Mouse (Mus musculus): ENCODE results near the gene Faap24. TPM values are rescaled to one million over a fixed set of nuclear protein-coding genes. Genes with fewer than 3 reads are reported as not detected.
A peak's percentile ranks its signal among the peaks of the same experiment; 100 is the strongest.

Faap24 gene
- polyA plus RNA-seq (2015; fragmentation: Nextera tagmentation; extraction: Ambion mirVana), result 21.9 and 22.8 TPM in 2 replicates

DNA sequence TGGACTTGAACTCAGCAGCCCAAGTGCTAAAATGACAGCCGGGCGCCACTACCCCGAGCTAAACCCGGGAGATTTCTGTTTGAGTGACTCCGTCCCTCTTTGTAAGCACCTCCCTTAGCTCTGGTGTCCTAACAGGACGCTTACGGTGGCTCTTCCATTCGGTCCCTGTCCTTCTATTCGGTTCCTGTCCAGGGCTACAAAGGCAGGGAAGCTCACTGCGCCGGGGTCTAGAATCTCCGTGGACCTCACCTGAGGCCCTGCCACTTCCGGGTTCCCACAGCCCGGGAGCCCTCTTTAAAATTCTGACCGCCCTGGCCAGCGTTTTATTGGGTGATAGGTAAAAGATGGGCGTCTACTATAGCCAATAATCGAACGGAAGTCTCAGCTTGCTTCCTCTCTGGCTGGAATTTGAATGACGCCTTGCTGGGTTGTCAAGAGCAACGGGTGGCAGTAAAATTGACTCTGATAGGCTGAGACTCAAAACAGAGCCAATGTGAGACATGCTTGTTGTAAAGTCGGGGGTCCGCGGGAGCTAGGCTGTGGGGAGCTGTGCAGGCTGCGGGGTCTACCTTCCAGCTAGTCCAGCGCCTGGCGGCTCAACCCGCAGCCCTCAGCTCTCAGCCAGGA is at the start of gene Faap24, which contains the start of gene Cep89:
Gene Faap24, minus strand, starts transcription at position 295 of the 627 bp plus-strand sequence.
Gene Cep89, plus strand, starts transcription at position 494 of the 627 bp plus-strand sequence.
- Histone ChIP-seq H3K9me3 (no peaks in the 10 kb centered on the region), H3K27ac (no peak within 1 kb of the TSS), H3K4me3 (replicated peaks) (peak within 1 kb of the TSS; percentile 71), H3K4me2 (replicated peaks) (peak within 1 kb of the TSS; percentile 83), H3K4me1 (replicated peaks) (peaks cover 23% of the 10 kb centered on the region), H3K9ac (replicated peaks) (peak within 1 kb of the TSS; percentile 75), H3K27me3 (no peaks in the 10 kb centered on the region), H3K36me3 (peaks cover 54% of the 10 kb centered on the region)
- under 1% methylated on average over 28 of the region's 28 CpGs for WGBS
- peak; percentile 99 for ATAC-seq

DNA sequence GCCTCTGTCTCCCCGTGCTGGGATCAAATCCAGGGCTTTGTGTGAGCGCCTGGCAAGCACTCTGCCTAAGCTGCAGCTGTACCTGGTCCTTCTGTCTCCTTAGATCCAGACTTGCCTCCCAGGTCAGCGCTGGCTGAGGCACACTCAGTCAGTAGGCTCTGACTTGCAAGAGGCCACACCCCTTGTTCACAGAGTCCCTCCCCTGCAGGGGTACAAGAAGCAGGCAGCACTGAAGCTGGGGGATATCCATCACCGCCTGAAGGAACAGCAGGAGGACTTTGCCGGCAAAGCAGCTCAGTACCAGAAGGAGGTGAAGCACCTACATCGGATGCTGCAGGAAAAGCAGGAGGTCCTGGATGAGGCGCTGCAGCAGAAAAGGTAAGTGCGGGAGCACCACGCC is 38.6 kb upstream of the Faap24 start:
- no peaks in the 10 kb centered on the region for H3K9me3 ChIP-seq
- no peak overlapping the region for H3K4me3 ChIP-seq (replicated peaks)
- WGBS, result 79% methylated on average over 9 of the region's 9 CpGs
- no peak for ATAC-seq
- H3K4me1 ChIP-seq (replicated peaks), result 0 out of 2 replicates have a peak, but pooled peaks cover 3% of the 10 kb centered on the region
- peaks cover 82% of the 10 kb centered on the region for H3K36me3 ChIP-seq
- H3K27me3 ChIP-seq, result no peaks in the 10 kb centered on the region
- no peak overlapping the region for H3K4me2 ChIP-seq (replicated peaks)
- H3K27ac ChIP-seq, result no peak overlapping the region
- no peak overlapping the region for H3K9ac ChIP-seq (replicated peaks)

DNA sequence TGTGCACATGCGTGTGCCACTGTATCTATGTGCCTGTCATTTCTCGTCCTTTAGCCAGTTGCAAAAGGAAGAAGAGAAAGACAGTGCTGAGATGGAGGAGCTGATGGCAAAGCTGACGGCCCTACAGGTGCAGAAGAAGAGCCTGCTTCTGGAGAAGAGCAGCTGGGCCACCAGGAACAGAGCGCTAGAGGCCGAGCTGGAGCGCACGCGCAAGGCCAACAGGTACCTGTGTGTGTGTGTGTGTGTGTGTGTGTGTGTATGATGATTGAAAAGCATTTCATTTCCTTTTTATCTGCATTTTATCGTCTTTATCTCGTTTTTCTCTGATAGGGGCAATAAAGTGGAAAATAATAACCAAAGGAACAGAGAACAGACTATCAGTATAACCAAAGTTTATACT is 31.5 kb upstream of the Faap24 start:
- Histone ChIP-seq H3K4me2 (replicated peaks) (no peak overlapping the region), H3K27ac (no peak overlapping the region), H3K9me3 (no peaks in the 10 kb centered on the region), H3K9ac (replicated peaks) (no peak overlapping the region), H3K4me3 (replicated peaks) (no peak overlapping the region), H3K4me1 (replicated peaks) (no peaks in the 10 kb centered on the region), H3K36me3 (peaks cover 76% of the 10 kb centered on the region), H3K27me3 (no peaks in the 10 kb centered on the region)
- 93% methylated on average over 10 of the region's 10 CpGs for WGBS
- ATAC-seq, result no peak

DNA sequence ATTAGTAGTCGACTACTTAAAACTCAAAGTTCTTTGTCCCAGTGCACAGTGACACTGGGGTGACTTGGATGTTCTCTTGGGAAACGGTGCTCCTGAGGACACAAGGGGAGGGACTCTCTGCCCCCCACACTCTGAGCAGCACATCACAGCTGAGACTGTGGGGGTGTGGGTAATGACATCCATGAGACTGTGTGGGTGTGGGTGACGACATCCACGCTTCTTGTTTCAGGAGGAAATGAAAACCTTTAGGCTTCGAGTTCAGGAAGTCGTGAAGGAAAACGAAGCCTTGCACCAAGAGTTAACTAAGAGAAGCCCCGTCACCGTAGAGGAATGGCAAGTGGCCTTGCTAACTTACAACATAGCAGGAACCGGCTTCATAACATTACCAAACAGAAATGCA is 26.4 kb upstream of the Faap24 start:
- no peak for ATAC-seq
- Histone ChIP-seq H3K9me3 (no peaks in the 10 kb centered on the region), H3K27ac (no peak overlapping the region), H3K9ac (replicated peaks) (no peak overlapping the region), H3K4me1 (replicated peaks) (no peaks in the 10 kb centered on the region), H3K4me3 (replicated peaks) (no peak overlapping the region), H3K27me3 (no peaks in the 10 kb centered on the region), H3K36me3 (peaks cover 78% of the 10 kb centered on the region), H3K4me2 (replicated peaks) (no peak overlapping the region)
- WGBS, result 94% methylated on average over 10 of the region's 10 CpGs

DNA sequence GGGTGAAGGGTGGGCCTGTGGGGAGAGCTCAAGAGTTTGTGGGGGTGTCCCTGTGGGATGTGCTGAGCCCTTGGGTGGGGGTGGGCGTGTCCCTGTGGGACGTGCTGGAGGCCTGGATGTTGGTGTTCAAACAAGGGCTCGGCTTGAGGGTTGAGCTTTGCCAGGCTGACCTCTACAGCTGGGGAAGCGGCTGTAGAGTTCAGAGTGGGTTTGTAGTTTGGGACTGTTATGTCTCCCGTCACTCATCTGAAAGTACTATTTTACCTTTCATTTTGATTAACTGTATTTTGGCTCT is 20.0 kb upstream of the Faap24 start:
- 87% methylated on average over 5 of the region's 5 CpGs for whole genome bisulfite sequencing
- H3K4me3 ChIP-seq (replicated peaks), result no peak overlapping the region
- H3K9ac ChIP-seq (replicated peaks), result no peak overlapping the region
- no peaks in the 10 kb centered on the region for H3K27me3 ChIP-seq
- no peaks in the 10 kb centered on the region for H3K9me3 ChIP-seq
- peaks cover 87% of the 10 kb centered on the region for H3K36me3 ChIP-seq
- no peak overlapping the region for H3K27ac ChIP-seq
- H3K4me1 ChIP-seq (replicated peaks), result no peaks in the 10 kb centered on the region
- ATAC-seq, result no peak
- no peak overlapping the region for H3K4me2 ChIP-seq (replicated peaks)

DNA sequence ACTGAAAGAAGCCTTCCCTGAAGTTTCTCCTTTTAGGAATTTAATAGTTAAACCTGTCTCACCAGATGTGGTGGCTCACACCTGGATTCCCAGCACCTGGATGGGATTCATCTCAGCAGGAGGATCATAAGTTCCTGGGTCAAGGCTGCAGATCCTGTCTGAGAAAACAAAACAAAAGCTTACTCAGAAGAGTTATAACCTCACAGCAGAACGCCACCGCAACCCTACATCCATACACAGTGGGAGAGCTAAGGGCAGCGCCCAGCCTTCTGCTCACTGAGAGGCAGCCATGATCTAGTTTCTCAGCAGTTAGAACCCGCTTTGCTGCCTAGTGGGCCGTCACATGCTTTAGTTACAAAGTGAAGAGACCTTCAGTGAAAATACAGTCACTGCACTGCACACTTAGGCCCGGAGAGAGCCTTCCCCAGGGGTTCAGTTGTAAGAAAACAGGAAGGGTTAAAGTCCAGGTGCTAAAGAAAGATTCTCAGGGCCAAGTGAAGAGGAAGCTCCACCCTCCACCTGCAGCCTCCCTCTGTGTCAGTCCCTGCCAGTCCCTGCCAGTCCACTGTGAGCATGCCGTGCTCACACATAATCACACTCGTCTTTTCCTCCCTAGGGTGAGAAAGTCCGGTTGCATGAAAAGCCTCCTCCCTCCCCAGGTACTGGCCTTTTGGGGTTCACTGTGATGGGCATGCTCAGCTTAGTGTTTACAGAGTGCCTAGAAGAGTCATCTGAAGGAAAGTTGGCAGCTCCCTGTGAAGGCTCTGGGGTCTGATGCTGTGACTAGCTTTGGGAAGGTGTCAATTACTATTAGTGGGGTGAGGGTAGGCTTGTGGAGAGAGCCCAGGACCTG is 19.4 kb upstream of the Faap24 start:
- Histone ChIP-seq H3K4me1 (replicated peaks) (no peaks in the 10 kb centered on the region), H3K4me2 (replicated peaks) (no peak overlapping the region), H3K9me3 (no peaks in the 10 kb centered on the region), H3K27ac (no peak overlapping the region), H3K9ac (replicated peaks) (no peak overlapping the region), H3K4me3 (replicated peaks) (no peak overlapping the region), H3K27me3 (no peaks in the 10 kb centered on the region), H3K36me3 (peaks cover 86% of the 10 kb centered on the region)
- WGBS, result 87% methylated on average over 9 of the region's 9 CpGs
- ATAC-seq, result no peak

DNA sequence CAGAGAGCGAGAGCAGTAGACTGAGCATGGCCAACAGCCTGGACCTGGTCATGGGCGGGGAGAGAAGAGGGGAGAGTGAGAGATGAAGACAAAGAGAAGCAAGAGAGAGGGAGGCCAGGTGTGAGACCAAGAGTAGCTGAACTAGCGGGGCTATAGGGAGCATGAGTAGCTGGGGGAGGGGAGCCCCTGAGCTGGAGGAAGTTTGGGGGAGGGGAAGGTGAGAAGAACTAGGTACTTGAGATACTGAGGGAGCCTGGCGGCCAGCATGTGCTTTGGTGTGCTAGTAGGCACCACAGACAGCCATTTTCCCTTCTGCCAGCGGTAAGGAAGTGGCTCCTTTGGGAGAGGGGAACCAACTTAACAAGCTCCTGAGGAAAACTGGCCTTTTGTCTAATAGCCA is 18.6 kb upstream of the Faap24 start:
- WGBS, result 74% methylated on average over 5 of the region's 5 CpGs
- ATAC-seq, result no peak
- Histone ChIP-seq H3K27me3 (no peaks in the 10 kb centered on the region), H3K4me2 (replicated peaks) (no peak overlapping the region), H3K9ac (replicated peaks) (no peak overlapping the region), H3K27ac (no peak overlapping the region), H3K4me1 (replicated peaks) (no peaks in the 10 kb centered on the region), H3K9me3 (no peaks in the 10 kb centered on the region), H3K36me3 (peaks cover 86% of the 10 kb centered on the region), H3K4me3 (replicated peaks) (no peak overlapping the region)

DNA sequence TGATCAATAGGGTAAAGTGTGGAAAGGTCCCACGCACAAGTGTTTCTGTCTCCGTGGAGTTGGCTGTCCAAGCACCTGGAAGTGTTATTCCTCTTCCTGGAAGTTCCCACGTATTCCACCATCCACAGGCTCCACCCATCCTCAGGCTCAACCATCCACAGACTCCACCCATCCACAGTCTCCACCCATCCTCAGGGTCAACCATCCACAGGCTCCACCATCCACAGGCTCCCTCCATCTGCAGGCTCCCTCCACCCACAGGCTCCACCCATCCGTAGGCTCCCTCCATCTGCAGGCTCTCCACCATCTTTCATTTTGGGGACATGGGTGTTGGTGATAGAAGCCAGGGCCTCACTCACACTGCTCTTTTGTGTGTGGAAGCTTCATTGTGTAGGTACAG is 4.5 kb upstream of the Faap24 start:
- WGBS, result 91% methylated on average over 4 of the region's 4 CpGs
- Histone ChIP-seq H3K27ac (no peak overlapping the region), H3K36me3 (peaks cover 67% of the 10 kb centered on the region), H3K4me1 (replicated peaks) (peaks cover 13% of the 10 kb centered on the region), H3K27me3 (no peaks in the 10 kb centered on the region), H3K4me3 (replicated peaks) (no peak overlapping the region), H3K9ac (replicated peaks) (no peak overlapping the region), H3K4me2 (replicated peaks) (no peak overlapping the region), H3K9me3 (no peaks in the 10 kb centered on the region)
- no peak for ATAC-seq

DNA sequence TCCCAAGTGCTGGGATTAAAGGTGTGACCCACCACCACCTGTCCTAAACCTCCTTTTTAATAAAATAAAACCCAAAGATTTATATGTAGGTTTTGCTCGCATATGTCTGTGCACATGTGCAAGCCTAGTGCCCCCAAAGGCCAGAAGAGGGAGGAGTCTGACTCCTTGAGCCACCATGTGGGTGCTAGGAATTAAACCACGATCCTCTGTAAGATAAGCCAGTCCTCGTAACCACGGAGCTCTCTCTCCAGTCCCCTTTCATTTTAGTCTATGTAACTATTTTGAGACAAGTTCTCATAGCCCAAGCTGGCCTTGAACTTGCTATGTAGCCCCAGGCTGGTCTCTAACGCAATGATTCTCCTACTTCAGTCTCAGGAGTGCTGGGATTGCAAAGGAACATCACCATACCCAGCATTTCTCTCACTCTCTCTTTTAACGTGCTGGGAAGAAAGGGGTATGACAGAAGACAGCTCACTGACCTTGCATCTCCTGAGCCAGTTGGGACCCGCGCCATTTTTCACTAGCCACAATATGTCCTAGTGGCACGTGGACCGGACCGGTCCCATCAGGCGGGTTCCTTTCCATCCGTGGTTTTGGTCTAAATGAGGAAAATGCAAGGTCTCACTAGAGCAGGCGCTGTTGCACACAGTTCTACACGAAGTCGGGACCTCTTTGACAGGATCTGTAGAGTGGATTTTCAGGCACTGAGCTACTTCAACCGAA is 741 bp downstream of the Faap24 start:
- H3K9ac ChIP-seq (replicated peaks), result peak overlapping the region; percentile 75
- no peaks in the 10 kb centered on the region for H3K9me3 ChIP-seq
- no peak overlapping the region for H3K27ac ChIP-seq
- peaks cover 48% of the 10 kb centered on the region for H3K36me3 ChIP-seq
- 11% methylated on average over 17 of the region's 17 CpGs for WGBS
- H3K4me2 ChIP-seq (replicated peaks), result peak overlapping the region; percentile 83
- H3K4me3 ChIP-seq (replicated peaks), result peak overlapping the region; percentile 71
- peak; percentile 2; the same call in 1 of the 2 replicates for ATAC-seq
- peaks cover 23% of the 10 kb centered on the region for H3K4me1 ChIP-seq (replicated peaks)
- H3K27me3 ChIP-seq, result no peaks in the 10 kb centered on the region

DNA sequence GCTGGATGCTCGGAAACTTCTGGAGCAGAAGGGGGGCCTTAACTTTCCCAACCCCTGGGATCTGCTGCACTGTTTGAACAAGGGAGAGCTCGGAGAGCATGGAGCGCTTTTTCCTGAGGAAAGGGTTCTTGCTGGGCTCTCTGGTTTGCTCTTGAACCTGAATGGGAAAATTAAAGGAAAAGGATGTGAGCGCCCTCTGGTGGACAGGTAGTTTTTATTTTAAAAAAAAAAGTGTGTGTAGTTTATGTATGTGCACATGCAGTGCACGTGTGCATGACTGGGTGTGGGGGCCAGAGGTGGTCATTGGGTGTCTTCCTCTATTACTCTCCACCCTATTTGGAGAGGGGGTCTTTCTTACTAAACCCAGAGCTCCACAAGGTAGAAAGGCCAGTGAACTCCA is 3.7 kb downstream of the Faap24 start:
- no peak overlapping the region for H3K4me3 ChIP-seq (replicated peaks)
- H3K36me3 ChIP-seq, result peaks cover 32% of the 10 kb centered on the region
- no peak overlapping the region for H3K27ac ChIP-seq
- no peak overlapping the region for H3K9ac ChIP-seq (replicated peaks)
- H3K27me3 ChIP-seq, result no peaks in the 10 kb centered on the region
- no peak for ATAC-seq
- no peak overlapping the region for H3K4me2 ChIP-seq (replicated peaks)
- H3K4me1 ChIP-seq (replicated peaks), result peaks cover 19% of the 10 kb centered on the region
- no peaks in the 10 kb centered on the region for H3K9me3 ChIP-seq
- 59% methylated on average over 5 of the region's 5 CpGs for WGBS

DNA sequence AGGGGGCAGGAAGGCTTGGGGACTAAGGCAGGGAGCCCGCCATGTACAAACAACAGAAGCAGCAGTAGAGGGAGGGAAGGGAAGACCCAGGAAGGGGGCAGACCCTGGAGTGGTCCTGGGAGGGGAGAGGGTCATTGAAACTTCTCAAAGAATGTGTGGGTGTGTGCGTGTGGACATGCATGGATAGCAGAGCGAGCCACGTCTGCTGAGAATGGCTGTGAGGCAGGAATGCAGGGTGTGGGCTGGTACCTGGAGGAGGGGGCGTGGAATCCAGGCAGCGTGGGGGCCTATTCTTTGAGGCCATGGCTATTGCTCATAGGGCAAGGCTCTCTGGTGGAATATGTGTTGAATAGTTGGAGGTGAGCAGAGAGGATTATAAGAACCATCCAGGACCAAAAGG is 7.9 kb downstream of the Faap24 start:
- no peak overlapping the region for H3K4me2 ChIP-seq (replicated peaks)
- H3K9me3 ChIP-seq, result no peaks in the 10 kb centered on the region
- ATAC-seq, result no peak
- no peaks in the 10 kb centered on the region for H3K27me3 ChIP-seq
- no peak overlapping the region for H3K9ac ChIP-seq (replicated peaks)
- no peak overlapping the region for H3K4me3 ChIP-seq (replicated peaks)
- peaks cover 19% of the 10 kb centered on the region for H3K36me3 ChIP-seq
- H3K27ac ChIP-seq, result no peak overlapping the region
- no peaks in the 10 kb centered on the region for H3K4me1 ChIP-seq (replicated peaks)
- 72% methylated on average over 6 of the region's 6 CpGs for WGBS

DNA sequence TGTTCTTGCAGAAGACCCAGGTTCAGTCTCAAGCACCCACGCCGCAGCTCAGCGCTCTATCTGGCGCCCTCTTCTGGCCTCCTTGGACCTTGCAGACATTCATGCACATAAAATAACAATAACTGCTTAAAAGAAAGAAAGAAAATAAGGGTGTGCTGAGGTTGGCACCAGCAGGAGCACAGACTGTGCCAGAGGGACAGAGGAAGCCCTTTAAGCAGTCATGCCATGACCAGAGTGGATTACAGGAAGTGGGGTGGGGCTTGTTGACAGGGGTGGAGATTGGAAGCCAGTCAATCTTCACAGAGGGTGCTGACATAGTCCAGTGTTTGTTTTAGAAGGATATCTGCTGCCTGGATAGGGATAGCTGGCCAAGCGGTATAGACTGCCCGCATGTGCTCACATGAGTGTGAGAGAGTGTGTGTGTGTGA is 10.1 kb downstream of the Faap24 start:
- WGBS, result 59% methylated on average over 6 of the region's 6 CpGs
- H3K4me1 ChIP-seq (replicated peaks), result no peaks in the 10 kb centered on the region
- H3K27ac ChIP-seq, result no peak overlapping the region
- no peak for ATAC-seq
- H3K9me3 ChIP-seq, result no peaks in the 10 kb centered on the region
- no peak overlapping the region for H3K9ac ChIP-seq (replicated peaks)
- no peaks in the 10 kb centered on the region; the same call in 1 of the 2 replicates for H3K36me3 ChIP-seq
- no peak overlapping the region for H3K4me3 ChIP-seq (replicated peaks)
- H3K4me2 ChIP-seq (replicated peaks), result no peak overlapping the region
- no peaks in the 10 kb centered on the region for H3K27me3 ChIP-seq
